Mouse (Mus musculus) cerebellum, adult 2 months (tissue): ENCODE data around the gene Fzd4. TPM values are rescaled to one million over a fixed set of nuclear protein-coding genes. Genes with fewer than 3 reads are reported as not detected.

Source experiments
- DNase-seq, 2 experiments: peaks; one replicate each; pipeline ENCODE4 v3.0.0; 2021
- H3K27ac ChIP-seq: fragments of 200-500 bp; 2 replicates; pipeline ENCODE4 v1.5.1; 2012; ENCODE audit warnings: low read length, control low read depth, inconsistent platforms; ENCODE audit not compliant: insufficient read depth
- H3K27me3 ChIP-seq: fragments of 200-500 bp; 2 replicates; pipeline ENCODE4 v1.6.1; 2012; ENCODE audit warnings: inconsistent platforms, mild to moderate bottlenecking, low read length, moderate library complexity; ENCODE audit not compliant: control insufficient read depth, insufficient read depth
- H3K4me1 ChIP-seq: fragments of 200-500 bp; 2 replicates; pipeline ENCODE4 v1.6.1; 2011; ENCODE audit warnings: low read length; ENCODE audit not compliant: control insufficient read depth, insufficient read depth
- H3K4me3 ChIP-seq: fragments of 200-500 bp; replicated peaks from 2 replicates; pipeline ENCODE3; 2011; ENCODE audit warnings: mild to moderate bottlenecking, low read depth, low read length, control low read depth; ENCODE audit not compliant: insufficient read depth
- CTCF ChIP-seq: fragments of 200-500 bp; IDR thresholded peaks from 2 replicates; pipeline ENCODE4 v1.5.1; 2011; ENCODE audit warnings: low read depth, mild to moderate bottlenecking, control low read depth, low read length, moderate library complexity, borderline replicate concordance; ENCODE audit not compliant: insufficient read depth
- POLR2A ChIP-seq: fragments of 200-500 bp; IDR thresholded peaks from 2 replicates; pipeline ENCODE4 v1.6.1; 2011; ENCODE audit warnings: low read length, control low read depth, borderline replicate concordance; ENCODE audit not compliant: insufficient read depth
- WGBS: fragments of 180-500 bp; shearing (Covaris S2); methylation state at CpG from one replicate; pipeline ENCODE4 v1.1.7; 2018; 5-methylcytosine and 5-hydroxymethylcytosine counted together
- polyA plus RNA-seq: library from polyadenylated mRNA; depleted of rRNA; stranded (reverse); fragments of >200 nt; gene quantifications from 2 replicates; pipeline ENCODE4 v1.2.3, GENCODE M21; 2012

Gene Fzd4
- polyA plus RNA-seq, 1 experiment, result 5.6 TPM

- no peak for DNase-seq
- Histone ChIP-seq H3K4me3 (no peak overlapping the region), H3K4me1 (no peaks in the 10 kb centered on the region), H3K27me3 (no peaks in the 10 kb centered on the region), H3K27ac (no peak overlapping the region)
- TF ChIP-seq POLR2A (no peak), CTCF (no peak)
- WGBS, result 89% methylated on average over 5 of the region's 5 CpGs
Observed at GRCm38 (mm10) chr7:89436404-89436803, 32.2 kb downstream of the Fzd4 start.

- no peak overlapping the region for H3K27ac ChIP-seq
- H3K4me3 ChIP-seq, result no peak overlapping the region
- no peaks in the 10 kb centered on the region for H3K4me1 ChIP-seq
- WGBS, result 41% methylated on average over 4 of the region's 4 CpGs
- TF ChIP-seq CTCF, result peak; percentile 37; the same call in 1 of the 2 replicates
- no peak for TF ChIP-seq POLR2A
- peak; percentile 23 to 29 for DNase-seq
- no peaks in the 10 kb centered on the region for H3K27me3 ChIP-seq
Observed at GRCm38 (mm10) chr7:89437589-89437988, 33.4 kb downstream of the Fzd4 start.

DNA sequence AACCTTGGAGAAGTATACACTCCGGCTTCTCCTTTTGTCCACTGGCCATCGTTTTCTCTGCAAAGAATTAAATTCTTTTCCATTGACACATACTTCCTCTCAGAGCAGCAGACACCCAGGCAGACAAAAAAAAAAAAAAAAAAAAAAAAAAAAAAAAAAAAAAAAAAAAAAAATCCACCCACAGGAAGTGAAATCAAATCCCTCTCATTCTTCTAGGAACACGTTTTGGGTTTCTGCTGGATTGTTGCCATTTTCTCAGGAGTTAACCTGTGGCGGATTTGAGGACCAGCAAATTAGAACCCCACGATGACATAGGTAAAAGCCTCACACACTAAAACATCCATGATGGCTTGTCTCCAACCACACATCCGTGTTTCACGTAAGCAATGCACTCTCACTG lies 37.1 kb downstream of the Fzd4 start:
- H3K4me3 ChIP-seq, result no peak overlapping the region
- no peak for TF ChIP-seq CTCF
- TF ChIP-seq POLR2A, result no peak
- H3K4me1 ChIP-seq, result no peaks in the 10 kb centered on the region
- H3K27me3 ChIP-seq, result no peaks in the 10 kb centered on the region
- DNase-seq, result no peak
- 75% methylated on average over 7 of the region's 7 CpGs for WGBS
- no peak overlapping the region for H3K27ac ChIP-seq

DNA sequence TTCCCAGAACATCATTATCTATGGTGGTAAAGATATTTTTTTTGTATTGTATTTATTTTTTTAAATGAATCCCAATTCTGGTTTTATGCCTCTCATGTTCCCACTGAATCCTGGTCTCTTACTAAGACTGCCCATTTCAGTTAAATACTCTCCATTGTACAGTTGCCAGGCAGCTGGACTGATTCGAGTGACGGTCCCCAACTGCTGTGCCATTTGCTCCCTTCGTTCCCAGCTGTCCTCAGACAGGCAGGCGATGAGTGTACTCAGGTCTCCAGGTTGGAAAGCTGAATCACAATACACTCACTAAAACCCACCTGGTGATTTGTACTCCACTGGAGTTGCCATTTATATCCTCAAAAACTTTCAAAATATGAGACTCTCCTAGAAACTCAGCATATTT lies 38.1 kb downstream of the Fzd4 start:
- 21% methylated on average over 4 of the region's 4 CpGs for WGBS
- Histone ChIP-seq H3K27me3 (no peaks in the 10 kb centered on the region), H3K27ac (no peak overlapping the region), H3K4me3 (no peak overlapping the region), H3K4me1 (no peaks in the 10 kb centered on the region)
- no peak for TF ChIP-seq CTCF
- TF ChIP-seq POLR2A, result no peak
- no peak for DNase-seq

DNA sequence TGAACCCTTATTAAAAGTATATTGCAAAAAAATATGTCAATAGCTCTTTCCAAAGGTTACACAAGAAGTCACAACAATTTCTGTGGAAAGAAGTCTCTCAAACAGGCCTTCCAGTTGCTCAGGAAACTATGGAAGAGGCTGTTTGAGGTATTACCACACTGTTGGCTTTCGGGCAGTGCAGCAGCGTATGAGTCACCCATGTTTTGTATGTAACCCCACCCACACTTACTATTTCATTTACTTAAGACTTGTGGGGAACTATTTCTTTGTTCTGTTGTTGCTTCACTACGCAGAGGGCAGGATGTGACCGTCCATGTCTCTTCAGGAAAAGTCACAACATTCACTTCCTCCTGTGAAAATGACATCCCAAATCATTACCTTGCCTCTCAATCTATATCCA lies 41.0 kb downstream of the Fzd4 start:
- no peaks in the 10 kb centered on the region for H3K27me3 ChIP-seq
- H3K27ac ChIP-seq, result no peak overlapping the region
- 93% methylated on average over 4 of the region's 4 CpGs for WGBS
- TF ChIP-seq POLR2A (no peak), CTCF (no peak)
- H3K4me3 ChIP-seq, result no peak overlapping the region
- no peak for DNase-seq
- H3K4me1 ChIP-seq, result no peaks in the 10 kb centered on the region

GRCm38 (mm10) chr7:89450312-89450711 lies 46.2 kb downstream of the Fzd4 start:
- no peak for TF ChIP-seq CTCF
- TF ChIP-seq POLR2A, result no peak
- DNase-seq, result no peak
- Histone ChIP-seq H3K4me1 (no peaks in the 10 kb centered on the region), H3K27ac (no peak overlapping the region), H3K4me3 (no peak overlapping the region), H3K27me3 (no peaks in the 10 kb centered on the region)
- WGBS, result 58% methylated on average over 2 of the region's 2 CpGs

- no peak for DNase-seq
- H3K27ac ChIP-seq, result no peak overlapping the region
Observed at GRCm38 (mm10) chr7:89456380-89457076, 52.4 kb downstream of the Fzd4 start.

GRCm38 (mm10) chr7:89459691-89460090 lies 55.5 kb downstream of the Fzd4 start:
- Histone ChIP-seq H3K4me1 (no peaks in the 10 kb centered on the region), H3K27ac (no peak overlapping the region), H3K27me3 (no peaks in the 10 kb centered on the region), H3K4me3 (no peak overlapping the region)
- TF ChIP-seq POLR2A (no peak), CTCF (no peak)
- WGBS, result 81% methylated on average over 2 of the region's 2 CpGs
- DNase-seq, result no peak

More at GRCm38 (mm10) chr7:89456380-89457076, 52.4 kb downstream of the Fzd4 start:
- TF ChIP-seq POLR2A (no peak), CTCF (no peak)
- Histone ChIP-seq H3K27me3 (no peaks in the 10 kb centered on the region), H3K4me3 (no peak overlapping the region), H3K4me1 (no peaks in the 10 kb centered on the region)
- 48% methylated on average over 7 of the region's 7 CpGs for WGBS
